Mouse (Mus musculus): Measurements from ENCODE around the gene Ppm1g. TPM values are rescaled to one million over a fixed set of nuclear protein-coding genes. Genes with fewer than 3 reads are reported as not detected.

The Ppm1g gene
- total and polyA plus RNA-seq, 3 experiments: 96.9 to 366 (median 182) TPM

GRCm38 (mm10) chr5:31153516-31154151, 66.9 kb downstream of the Ppm1g start:
- Histone ChIP-seq H3K27me3 (replicated peaks) (no peaks in the 10 kb centered on the region), H3K4me3 (replicated peaks in 1 of 3; ENCODE audit: low read depth in 2 of 3, low read length in 2 of 3, poor library complexity in 1 of 3) (peak overlapping the region; percentile 72 to 81 (median 73)), H3K9me3 (replicated peaks; ENCODE audit: low read length) (no peaks in the 10 kb centered on the region), H3K4me1 (ENCODE audit: control insufficient read depth in 1 of 2, insufficient read depth in 2 of 2) (peaks cover 3 to 24% of the 10 kb centered on the region in 2 experiments; a peak in 2 of 4 replicates), H3K9ac (ENCODE audit: insufficient read depth, low read depth) (peak overlapping the region; percentile 44), H3K27ac (ENCODE audit: insufficient read depth, low read depth) (no peak overlapping the region), H3K79me2 (replicated peaks; ENCODE audit: control insufficient read depth, extremely low read depth, insufficient read depth, poor library complexity, severe bottlenecking) (no peaks in the 10 kb centered on the region), H3K36me3 (replicated peaks in 1 of 2; ENCODE audit: control insufficient read depth in 1 of 2, insufficient read depth in 1 of 2, low read length in 1 of 2) (peaks cover 29 to 63% of the 10 kb centered on the region in 2 experiments), H3K4me2 (ENCODE audit: insufficient read depth, low read depth, poor library complexity, severe bottlenecking) (peak overlapping the region; percentile 31)
- in situ Hi-C loops (cut with MboI; ENCODE audit: low pct_ligation_motif_present, low pct_unique_long_range_greater_than_20kb, low sequenced_read_pairs): no loop called here
- no peak for TF ChIP-seq EP300 (IDR thresholded peaks at IDR 0.05; ENCODE audit: low read length)
- no peak for TF ChIP-seq KAT2A (IDR thresholded peaks at IDR 0.05; ENCODE audit: insufficient replicate concordance, low read length)
- TF ChIP-seq PAX5 (IDR thresholded peaks at IDR 0.05; ENCODE audit: low read length): no peak
- TF ChIP-seq ZKSCAN1 (IDR thresholded peaks at IDR 0.05; ENCODE audit: borderline replicate concordance, low read depth, low read length): no peak
- TF ChIP-seq ETS1 (conservative IDR thresholded peaks at IDR 0.05; ENCODE audit: low read depth, low read length): no peak
- TF ChIP-seq MXI1 (IDR thresholded peaks at IDR 0.05; ENCODE audit: low read depth, low read length): no peak
- no peak for TF ChIP-seq UBTF (IDR thresholded peaks at IDR 0.05; ENCODE audit: low read depth, low read length)
- no peak for TF ChIP-seq GABPA (IDR thresholded peaks at IDR 0.05; ENCODE audit: insufficient replicate concordance, low read depth, low read length)
- TF ChIP-seq CHD2 (IDR thresholded peaks at IDR 0.05; ENCODE audit: low read length): no peak
- TF ChIP-seq JUN (IDR thresholded peaks at IDR 0.05; ENCODE audit: insufficient read depth, low read depth, low read length): no peak
- no peak for TF ChIP-seq MYC (IDR thresholded peaks at IDR 0.05; ENCODE audit: low read depth, low read length)
- TF ChIP-seq SMC3 (IDR thresholded peaks at IDR 0.05; ENCODE audit: low read depth, low read length): no peak
- no peak for DNase-seq (ENCODE audit: extremely low read depth)
- dilution Hi-C loops (cut with MboI; ENCODE audit: extremely low pct_ligation_motif_present, extremely low pct_unique_long_range_greater_than_20kb, low sequenced_read_pairs): no loop called here

Other genes starting within 250 kb of the Ppm1g start
- gene Atraid, start 172.4 kb downstream of the Ppm1g start, total RNA-seq (2012; rRNA removed): 48.8 and 58.0 TPM in 2 replicates
- gene Atraid, start 172.4 kb downstream of the Ppm1g start, total RNA-seq (2014; rRNA removed): 88.7 TPM in 2 replicates
- 52.7 and 60.1 TPM in 2 replicates for gene Atraid, start 172.4 kb downstream of the Ppm1g start, polyA plus RNA-seq (2012; ENCODE audit: insufficient read length, low read depth)
- gene Slc5a6, start 171.8 kb downstream of the Ppm1g start, total RNA-seq (2012; rRNA removed): 10.9 and 15.4 TPM in 2 replicates
- gene Slc5a6, start 171.8 kb downstream of the Ppm1g start, total RNA-seq (2014; rRNA removed): 8.9 and 9.0 TPM in 2 replicates
- gene Slc5a6, start 171.8 kb downstream of the Ppm1g start, polyA plus RNA-seq (2012; ENCODE audit: insufficient read length, low read depth): 17.1 and 18.6 TPM in 2 replicates
- gene Cad, start 165.9 kb downstream of the Ppm1g start, total RNA-seq (2012; rRNA removed): 106 and 135 TPM in 2 replicates
- gene Cad, start 165.9 kb downstream of the Ppm1g start, total RNA-seq (2014; rRNA removed): 43.1 and 44.3 TPM in 2 replicates
- gene Cad, start 165.9 kb downstream of the Ppm1g start, polyA plus RNA-seq (2012; ENCODE audit: insufficient read length, low read depth): 108 and 123 TPM in 2 replicates
- not detected in 2 replicates for gene Dnajc5g, start 114.4 kb downstream of the Ppm1g start, total RNA-seq (2012; rRNA removed)
- gene Dnajc5g, start 114.4 kb downstream of the Ppm1g start, total RNA-seq (2014; rRNA removed): not detected in 2 replicates
- gene Dnajc5g, start 114.4 kb downstream of the Ppm1g start, polyA plus RNA-seq (2012; ENCODE audit: insufficient read length, low read depth): not detected in 2 replicates
- gene Slc30a3, start 112.5 kb downstream of the Ppm1g start, total RNA-seq (2012; rRNA removed): not detected in 2 replicates
- gene Slc30a3, start 112.5 kb downstream of the Ppm1g start, total RNA-seq (2014; rRNA removed): not detected in 2 replicates
- not detected in 2 replicates for gene Slc30a3, start 112.5 kb downstream of the Ppm1g start, polyA plus RNA-seq (2012; ENCODE audit: insufficient read length, low read depth)
- not detected in 2 replicates for gene Trim54, start 104.0 kb downstream of the Ppm1g start, total RNA-seq (2012; rRNA removed)
- not detected in 2 replicates for gene Trim54, start 104.0 kb downstream of the Ppm1g start, total RNA-seq (2014; rRNA removed)
- gene Trim54, start 104.0 kb downstream of the Ppm1g start, polyA plus RNA-seq (2012; ENCODE audit: insufficient read length, low read depth): not detected in 2 replicates
- not detected in 2 replicates for gene Ucn, start 81.9 kb downstream of the Ppm1g start, total RNA-seq (2012; rRNA removed)
- not detected in 2 replicates for gene Ucn, start 81.9 kb downstream of the Ppm1g start, total RNA-seq (2014; rRNA removed)
- not detected in 2 replicates for gene Ucn, start 81.9 kb downstream of the Ppm1g start, polyA plus RNA-seq (2012; ENCODE audit: insufficient read length, low read depth)
- 24.0 and 30.3 TPM in 2 replicates for gene Mpv17, start 66.4 kb downstream of the Ppm1g start, total RNA-seq (2012; rRNA removed)
- 37.6 and 39.7 TPM in 2 replicates for gene Mpv17, start 66.4 kb downstream of the Ppm1g start, total RNA-seq (2014; rRNA removed)
- 32.8 and 40.4 TPM in 2 replicates for gene Mpv17, start 66.4 kb downstream of the Ppm1g start, polyA plus RNA-seq (2012; ENCODE audit: insufficient read length, low read depth)
- gene Gm29609, start 40.8 kb downstream of the Ppm1g start, total RNA-seq (2012; rRNA removed): 1.4 and 2.7 TPM in 2 replicates
- gene Gm29609, start 40.8 kb downstream of the Ppm1g start, total RNA-seq (2014; rRNA removed): 1.2 and 2.1 TPM in 2 replicates
- gene Gm29609, start 40.8 kb downstream of the Ppm1g start, polyA plus RNA-seq (2012; ENCODE audit: insufficient read length, low read depth): 0.57 and 3.0 TPM in 2 replicates
- 49.4 and 51.2 TPM in 2 replicates for gene Gtf3c2, start 40.5 kb downstream of the Ppm1g start, total RNA-seq (2012; rRNA removed)
- gene Gtf3c2, start 40.5 kb downstream of the Ppm1g start, total RNA-seq (2014; rRNA removed): 19.4 and 22.8 TPM in 2 replicates
- gene Gtf3c2, start 40.5 kb downstream of the Ppm1g start, polyA plus RNA-seq (2012; ENCODE audit: insufficient read length, low read depth): 96.9 and 99.5 TPM in 2 replicates
- 61.5 and 73.9 TPM in 2 replicates for gene Snx17, start 27.5 kb downstream of the Ppm1g start, total RNA-seq (2012; rRNA removed)
- gene Snx17, start 27.5 kb downstream of the Ppm1g start, total RNA-seq (2014; rRNA removed): 52.6 and 56.7 TPM in 2 replicates
- 59.2 and 63.9 TPM in 2 replicates for gene Snx17, start 27.5 kb downstream of the Ppm1g start, polyA plus RNA-seq (2012; ENCODE audit: insufficient read length, low read depth)
- 56.8 and 75.0 TPM in 2 replicates for gene Eif2b4, start 27.3 kb downstream of the Ppm1g start, total RNA-seq (2012; rRNA removed)
- 26.8 and 29.0 TPM in 2 replicates for gene Eif2b4, start 27.3 kb downstream of the Ppm1g start, total RNA-seq (2014; rRNA removed)
- gene Eif2b4, start 27.3 kb downstream of the Ppm1g start, polyA plus RNA-seq (2012; ENCODE audit: insufficient read length, low read depth): 99.5 and 106 TPM in 2 replicates
- 6.9 and 7.4 TPM in 2 replicates for gene Zfp513, start 18.4 kb downstream of the Ppm1g start, total RNA-seq (2012; rRNA removed)
- 2.4 and 3.6 TPM in 2 replicates for gene Zfp513, start 18.4 kb downstream of the Ppm1g start, total RNA-seq (2014; rRNA removed)
- gene Zfp513, start 18.4 kb downstream of the Ppm1g start, polyA plus RNA-seq (2012; ENCODE audit: insufficient read length, low read depth): 10.2 and 12.8 TPM in 2 replicates
- gene Nrbp1, start 20.2 kb upstream of the Ppm1g start, total RNA-seq (2012; rRNA removed): 36.6 and 40.4 TPM in 2 replicates
- gene Nrbp1, start 20.2 kb upstream of the Ppm1g start, total RNA-seq (2014; rRNA removed): 40.5 and 41.5 TPM in 2 replicates
- gene Nrbp1, start 20.2 kb upstream of the Ppm1g start, polyA plus RNA-seq (2012; ENCODE audit: insufficient read length, low read depth): 34.5 and 36.1 TPM in 2 replicates
- not detected in 2 replicates for gene Gm9970, start 20.5 kb upstream of the Ppm1g start, total RNA-seq (2012; rRNA removed)
- not detected in 2 replicates for gene Gm9970, start 20.5 kb upstream of the Ppm1g start, total RNA-seq (2014; rRNA removed)
- gene Gm9970, start 20.5 kb upstream of the Ppm1g start, polyA plus RNA-seq (2012; ENCODE audit: insufficient read length, low read depth): not detected in 2 replicates
- gene Krtcap3, start 31.0 kb upstream of the Ppm1g start, total RNA-seq (2012; rRNA removed): 13.9 and 14.1 TPM in 2 replicates
- gene Krtcap3, start 31.0 kb upstream of the Ppm1g start, total RNA-seq (2014; rRNA removed): 9.8 and 10.0 TPM in 2 replicates
- 8.6 and 11.3 TPM in 2 replicates for gene Krtcap3, start 31.0 kb upstream of the Ppm1g start, polyA plus RNA-seq (2012; ENCODE audit: insufficient read length, low read depth)
- gene Ift172, start 70.4 kb upstream of the Ppm1g start, total RNA-seq (2012; rRNA removed): 11.1 and 21.5 TPM in 2 replicates
- 4.3 and 6.1 TPM in 2 replicates for gene Ift172, start 70.4 kb upstream of the Ppm1g start, total RNA-seq (2014; rRNA removed)
- gene Ift172, start 70.4 kb upstream of the Ppm1g start, polyA plus RNA-seq (2012; ENCODE audit: insufficient read length, low read depth): 8.5 and 9.2 TPM in 2 replicates
- gene Fndc4, start 75.4 kb upstream of the Ppm1g start, total RNA-seq (2012; rRNA removed): 0.13 and 0.34 TPM in 2 replicates
- gene Fndc4, start 75.4 kb upstream of the Ppm1g start, total RNA-seq (2014; rRNA removed): not detected in 2 replicates
- not detected in 2 replicates for gene Fndc4, start 75.4 kb upstream of the Ppm1g start, polyA plus RNA-seq (2012; ENCODE audit: insufficient read length, low read depth)
- 0.08 TPM in 1 of 2 replicates, not detected in the other for gene Gckr, start 76.8 kb upstream of the Ppm1g start, total RNA-seq (2012; rRNA removed)
- not detected in 2 replicates for gene Gckr, start 76.8 kb upstream of the Ppm1g start, total RNA-seq (2014; rRNA removed)
- not detected in 2 replicates for gene Gckr, start 76.8 kb upstream of the Ppm1g start, polyA plus RNA-seq (2012; ENCODE audit: insufficient read length, low read depth)
- gene Zfp512, start 231.7 kb upstream of the Ppm1g start, total RNA-seq (2012; rRNA removed): 13.6 and 16.5 TPM in 2 replicates
- 16.0 and 17.2 TPM in 2 replicates for gene Zfp512, start 231.7 kb upstream of the Ppm1g start, total RNA-seq (2014; rRNA removed)
- gene Zfp512, start 231.7 kb upstream of the Ppm1g start, polyA plus RNA-seq (2012; ENCODE audit: insufficient read length, low read depth): 15.4 and 16.5 TPM in 2 replicates

All from CH12.LX (cell line).